Mouse (Mus musculus): ENCODE measurements around the gene Rarres1. TPM values are rescaled to one million over a fixed set of nuclear protein-coding genes. Genes with fewer than 3 reads are reported as not detected.

The Rarres1 gene
- total and polyA plus RNA-seq, 3 experiments, result not detected

DNA sequence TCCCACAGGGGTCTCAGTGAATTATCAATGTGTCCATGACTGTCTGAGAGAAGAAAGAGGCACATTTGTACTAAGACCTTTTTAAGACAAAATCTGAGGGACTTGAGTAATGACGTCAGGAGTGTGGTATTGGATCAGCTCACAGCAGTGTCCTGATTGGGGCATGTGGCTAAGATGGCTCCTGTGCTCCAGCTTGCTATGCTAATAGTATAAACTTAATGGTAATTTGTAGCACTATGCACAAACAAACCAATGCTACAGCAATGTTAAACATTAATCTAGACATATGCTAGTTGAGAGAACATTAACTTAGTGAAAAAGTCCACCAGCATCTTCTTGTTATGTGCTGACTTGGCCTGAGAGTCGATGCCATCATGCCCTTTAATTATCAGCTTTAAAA, 30.1 kb downstream of the Rarres1 start:
- H3K4me3 ChIP-seq (ENCODE audit: control insufficient read depth in 1 of 2, insufficient read depth in 1 of 2, low read depth in 2 of 2, low read length in 2 of 2), result no peak overlapping the region
- no peaks in the 10 kb centered on the region for H3K79me2 ChIP-seq (ENCODE audit: control insufficient read depth, insufficient read depth, low read length, poor library complexity)
- H3K9ac ChIP-seq (ENCODE audit: control insufficient read depth, low read depth, low read length, poor library complexity, severe bottlenecking), result no peak overlapping the region
- H3K36me3 ChIP-seq (ENCODE audit: control insufficient read depth in 1 of 2, insufficient read depth in 2 of 2, low read length in 2 of 2), result no peaks in the 10 kb centered on the region
- TF ChIP-seq UBTF (IDR thresholded peaks at IDR 0.05; ENCODE audit: borderline replicate concordance, insufficient read depth, low read depth, low read length), result no peak
- no peak for TF ChIP-seq MYC (IDR thresholded peaks at IDR 0.05; ENCODE audit: low read depth, low read length)
- no peak for TF ChIP-seq TBP (IDR thresholded peaks at IDR 0.05; ENCODE audit: low read depth, low read length)
- H3K9me3 ChIP-seq (replicated peaks; ENCODE audit: insufficient read depth, low read length), result no peaks in the 10 kb centered on the region
- no peaks in the 10 kb centered on the region for H3K4me1 ChIP-seq (ENCODE audit: control insufficient read depth in 1 of 2, insufficient read depth in 2 of 2, low read length in 2 of 2)
- DNase-seq (ENCODE audit: low read depth, low spot score), result no peak
- H3K27ac ChIP-seq (ENCODE audit: control insufficient read depth, low read depth, low read length), result no peak overlapping the region
- H3K27me3 ChIP-seq (ENCODE audit: control insufficient read depth in 1 of 2, insufficient read depth in 2 of 2, low read length in 2 of 2), result no peaks in the 10 kb centered on the region

DNA sequence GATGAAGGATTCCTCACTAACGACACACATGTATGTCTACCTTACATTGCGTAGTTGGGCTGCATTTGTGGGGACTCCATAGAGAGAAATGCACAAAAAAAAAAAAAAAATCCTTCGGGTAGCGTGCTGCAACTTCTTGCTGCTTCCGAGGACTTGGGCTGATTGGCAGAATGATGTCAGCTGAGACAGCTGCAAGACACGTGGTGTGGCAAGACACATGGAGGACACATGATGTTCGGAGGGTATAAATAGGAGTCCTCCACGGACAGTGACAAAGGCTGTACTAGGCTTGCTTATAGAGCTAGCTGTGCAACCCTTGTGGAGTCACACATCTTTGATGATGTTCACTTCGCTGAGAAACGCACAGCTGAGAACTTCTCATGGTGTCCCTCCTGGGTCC, 32.9 kb downstream of the Rarres1 start:
- H3K9ac ChIP-seq (ENCODE audit: control insufficient read depth, low read depth, low read length, poor library complexity, severe bottlenecking), result no peak overlapping the region
- H3K36me3 ChIP-seq (ENCODE audit: control insufficient read depth in 1 of 2, insufficient read depth in 2 of 2, low read length in 2 of 2), result no peaks in the 10 kb centered on the region
- no peaks in the 10 kb centered on the region for H3K79me2 ChIP-seq (ENCODE audit: control insufficient read depth, insufficient read depth, low read length, poor library complexity)

DNA sequence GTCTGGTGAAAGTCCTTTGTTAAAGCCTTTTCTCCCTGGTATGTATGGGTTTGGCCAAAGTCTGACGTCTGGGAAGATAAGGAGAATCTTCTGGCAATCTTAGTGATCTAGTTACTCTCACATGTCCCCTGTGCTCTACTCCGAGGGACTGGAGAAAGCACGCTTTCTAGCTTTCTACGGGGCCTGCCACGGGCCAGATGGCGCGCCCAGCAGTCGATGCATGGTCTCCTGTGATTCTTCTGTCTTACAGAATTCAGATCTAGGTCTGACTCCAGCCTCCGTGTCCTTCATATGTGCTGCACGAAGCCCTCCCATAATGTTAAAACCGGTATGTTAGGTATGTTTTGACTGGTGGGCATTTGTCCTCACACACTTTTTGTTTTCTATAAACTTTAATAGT, 35.5 kb downstream of the Rarres1 start:
- Histone ChIP-seq H3K4me1 (ENCODE audit: control insufficient read depth in 1 of 2, insufficient read depth in 2 of 2, low read length in 2 of 2) (no peaks in the 10 kb centered on the region), H3K79me2 (ENCODE audit: control insufficient read depth, insufficient read depth, low read length, poor library complexity) (no peaks in the 10 kb centered on the region), H3K4me3 (ENCODE audit: control insufficient read depth in 1 of 2, insufficient read depth in 1 of 2, low read depth in 2 of 2, low read length in 2 of 2) (no peak overlapping the region), H3K9ac (ENCODE audit: control insufficient read depth, low read depth, low read length, poor library complexity, severe bottlenecking) (no peak overlapping the region), H3K36me3 (ENCODE audit: control insufficient read depth in 1 of 2, insufficient read depth in 2 of 2, low read length in 2 of 2) (no peaks in the 10 kb centered on the region), H3K27me3 (ENCODE audit: control insufficient read depth in 1 of 2, insufficient read depth in 2 of 2, low read length in 2 of 2) (no peaks in the 10 kb centered on the region), H3K9me3 (replicated peaks; ENCODE audit: insufficient read depth, low read length) (no peaks in the 10 kb centered on the region), H3K27ac (ENCODE audit: control insufficient read depth, low read depth, low read length) (no peak overlapping the region)
- DNase-seq (ENCODE audit: low read depth, low spot score), result no peak
- TF ChIP-seq KAT2A (conservative IDR thresholded peaks at IDR 0.05; ENCODE audit: low read depth, low read length) (no peak), TAL1 (IDR thresholded peaks at IDR 0.05; ENCODE audit: low read length) (no peak), HCFC1 (IDR thresholded peaks at IDR 0.05; ENCODE audit: low read depth, low read length) (no peak), ZMIZ1 (IDR thresholded peaks at IDR 0.05; ENCODE audit: low read depth, low read length) (no peak), ZC3H11A (IDR thresholded peaks at IDR 0.05; ENCODE audit: low read depth, low read length) (no peak), SIN3A (IDR thresholded peaks at IDR 0.05; ENCODE audit: low read length) (no peak), ETS1 (IDR thresholded peaks at IDR 0.05; ENCODE audit: low read depth, low read length) (no peak), NELFE (IDR thresholded peaks at IDR 0.05; ENCODE audit: low read depth, low read length) (no peak), SMC3 (IDR thresholded peaks at IDR 0.05; ENCODE audit: low read depth, low read length) (no peak), ZNF384 (IDR thresholded peaks at IDR 0.05; ENCODE audit: low read depth, low read length) (no peak), CHD2 (IDR thresholded peaks at IDR 0.05; ENCODE audit: low read length) (no peak), NRF1 (IDR thresholded peaks at IDR 0.05; ENCODE audit: insufficient read depth, low read depth, low read length, poor library complexity, severe bottlenecking) (no peak)

More for the DNA sequence above, 32.9 kb downstream of the Rarres1 start:
- Histone ChIP-seq H3K27me3 (ENCODE audit: control insufficient read depth in 1 of 2, insufficient read depth in 2 of 2, low read length in 2 of 2) (no peaks in the 10 kb centered on the region), H3K9me3 (replicated peaks; ENCODE audit: insufficient read depth, low read length) (no peaks in the 10 kb centered on the region), H3K4me3 (ENCODE audit: control insufficient read depth in 1 of 2, insufficient read depth in 1 of 2, low read depth in 2 of 2, low read length in 2 of 2) (no peak overlapping the region), H3K4me1 (ENCODE audit: control insufficient read depth in 1 of 2, insufficient read depth in 2 of 2, low read length in 2 of 2) (no peaks in the 10 kb centered on the region), H3K27ac (ENCODE audit: control insufficient read depth, low read depth, low read length) (no peak overlapping the region)
- TF ChIP-seq CTCF (IDR thresholded peaks at IDR 0.05 in 2 of 3, conservative IDR thresholded peaks at IDR 0.05 in 1 of 3; ENCODE audit: control insufficient read depth in 1 of 3, insufficient read depth in 1 of 3, low read depth in 2 of 3, low read length in 3 of 3, poor library complexity in 1 of 3, severe bottlenecking in 1 of 3) (no peak), TBP (IDR thresholded peaks at IDR 0.05; ENCODE audit: low read depth, low read length) (no peak), MAFK (IDR thresholded peaks at IDR 0.05; ENCODE audit: borderline replicate concordance, low read depth, low read length) (no peak), JUND (IDR thresholded peaks at IDR 0.05; ENCODE audit: low read depth, low read length) (no peak), ZMIZ1 (IDR thresholded peaks at IDR 0.05; ENCODE audit: low read depth, low read length) (no peak), USF1 (IDR thresholded peaks at IDR 0.05; ENCODE audit: low read depth, low read length) (no peak), SMC3 (IDR thresholded peaks at IDR 0.05; ENCODE audit: low read depth, low read length) (no peak), UBTF (IDR thresholded peaks at IDR 0.05; ENCODE audit: borderline replicate concordance, insufficient read depth, low read depth, low read length) (no peak), MYB (IDR thresholded peaks at IDR 0.05; ENCODE audit: low read depth, low read length) (no peak), E2F4 (IDR thresholded peaks at IDR 0.05; ENCODE audit: borderline replicate concordance, low read depth, low read length) (no peak), POLR2A (IDR thresholded peaks at IDR 0.05; ENCODE audit: control insufficient read depth in 1 of 2, insufficient read depth in 1 of 2, low read depth in 1 of 2, low read length in 2 of 2, poor library complexity in 1 of 2) (no peak), MYC (IDR thresholded peaks at IDR 0.05; ENCODE audit: low read depth, low read length) (no peak), RCOR1 (IDR thresholded peaks at IDR 0.05; ENCODE audit: low read depth, low read length) (no peak), MAZ (IDR thresholded peaks at IDR 0.05; ENCODE audit: low read depth, low read length) (no peak), MAX (IDR thresholded peaks at IDR 0.05; ENCODE audit: low read length) (no peak), MEF2A (IDR thresholded peaks at IDR 0.05; ENCODE audit: extremely low read depth, insufficient replicate concordance, low read depth, low read length, poor library complexity, severe bottlenecking) (no peak), ZKSCAN1 (IDR thresholded peaks at IDR 0.05; ENCODE audit: low read depth, low read length) (no peak), ELF1 (IDR thresholded peaks at IDR 0.05; ENCODE audit: low read depth, low read length) (no peak), POLR2AphosphoS2 (IDR thresholded peaks at IDR 0.05; ENCODE audit: low read length) (no peak), NRF1 (IDR thresholded peaks at IDR 0.05; ENCODE audit: insufficient read depth, low read depth, low read length, poor library complexity, severe bottlenecking) (no peak)
- DNase-seq (ENCODE audit: low read depth, low spot score), result no peak
